In genomic region chr11:108010465-108010864, GRCm38 (mm10) we compare ENCODE assay signal across 15 mouse cellular contexts.
DNase-seq lines count a peak whose midpoint lies in the region; ATAC-seq and TF ChIP-seq lines count a peak whose summit lies in the region.
"Had no signal": no experiment of that assay in that cellular context is flagged by ENCODE, and none has a peak within 500 bp of the region (broad histone marks: within the 10 kb centered on the region; RNA-seq: fewer than 3 reads in every experiment).

No protein-coding gene starts in this region.

- DNase-seq in kidney, adult 9 months: peak; percentile 17
- no peak for DNase-seq in kidney, postnatal 4 days
- DNase-seq in midbrain, postnatal 0 days (ENCODE audit: low spot score): no peak
- DNase-seq in MEL (ENCODE audit: low read depth, low spot score): peak; percentile 62
- DNase-seq in ovary, adult 18-20 months (ENCODE audit: low spot score): no peak
- DNase-seq: gastrocnemius, postnatal 36 days; heart, postnatal 10 days; kidney, adult 8-10 months; layer of hippocampus, postnatal 36 days; right cerebral cortex, postnatal 4 days had no signal

- no peak for TF ChIP-seq POLR2A in MEL (IDR thresholded peaks at IDR 0.05; ENCODE audit: control insufficient read depth in 1 of 2, insufficient read depth in 1 of 2, low read depth in 1 of 2, low read length in 2 of 2, poor library complexity in 1 of 2)

- no peaks in the 10 kb centered on the region for H3K27me3 ChIP-seq in midbrain, postnatal 0 days (ENCODE audit: insufficient read depth, low read length)
- H3K27me3 ChIP-seq in midbrain, embryonic 16.5 days (ENCODE audit: control insufficient read depth, insufficient read depth, low read depth, low read length): no peaks in the 10 kb centered on the region
- H3K27me3 ChIP-seq in MEL (ENCODE audit: control insufficient read depth in 1 of 2, insufficient read depth in 2 of 2, low read length in 2 of 2): no peaks in the 10 kb centered on the region
- H3K27me3 ChIP-seq: liver, embryonic 15.5 days; midbrain, embryonic 15.5 days had no signal

- H3K9ac ChIP-seq in midbrain, postnatal 0 days (replicated peaks; ENCODE audit: low read length, poor library complexity, severe bottlenecking): no peak overlapping the region
- no peak overlapping the region for H3K9ac ChIP-seq in midbrain, embryonic 16.5 days (ENCODE audit: low read depth, low read length)
- no peak overlapping the region for H3K9ac ChIP-seq in MEL (ENCODE audit: control insufficient read depth, low read depth, low read length, poor library complexity, severe bottlenecking)
- H3K9ac ChIP-seq: liver, embryonic 15.5 days; midbrain, embryonic 15.5 days had no signal

- H3K4me2 ChIP-seq in midbrain, postnatal 0 days (ENCODE audit: low read depth, low read length, poor library complexity, severe bottlenecking): no peak overlapping the region
- no peak overlapping the region for H3K4me2 ChIP-seq in midbrain, embryonic 16.5 days (ENCODE audit: low read length)
- H3K4me2 ChIP-seq: liver, embryonic 15.5 days; midbrain, embryonic 15.5 days had no signal

- ATAC-seq in midbrain, postnatal 0 days (ENCODE audit: low FRiP score): no peak
- no peak for ATAC-seq in midbrain, embryonic 16.5 days
- ATAC-seq in megakaryocyte, adult 5-6 weeks (ENCODE audit: poor library complexity, severe bottlenecking): 0 out of 2 replicates have a peak, but pooled peaks have one; percentile 47
- no peak for ATAC-seq in monocyte, adult 5-6 weeks (replicated peaks; ENCODE audit: insufficient number of reproducible peaks, low FRiP score, low TSS enrichment, poor library complexity, severe bottlenecking)
- ATAC-seq: midbrain, embryonic 15.5 days had no signal

- no peaks in the 10 kb centered on the region for H3K4me1 ChIP-seq in midbrain, postnatal 0 days (ENCODE audit: insufficient read depth, low read length)
- H3K4me1 ChIP-seq in midbrain, embryonic 16.5 days (ENCODE audit: control insufficient read depth, insufficient read depth, low read length): no peaks in the 10 kb centered on the region
- peaks cover 0 to 6% of the 10 kb centered on the region in 2 experiments for H3K4me1 ChIP-seq in MEL (ENCODE audit: control insufficient read depth in 1 of 2, insufficient read depth in 2 of 2, low read length in 2 of 2)
- H3K4me1 ChIP-seq: liver, embryonic 15.5 days; midbrain, embryonic 15.5 days had no signal

- no peaks in the 10 kb centered on the region for H3K79me2 ChIP-seq in MEL (ENCODE audit: control insufficient read depth, insufficient read depth, low read length, poor library complexity)

- peak; percentile 92 for TF ChIP-seq RAD21 in MEL (IDR thresholded peaks at IDR 0.05; ENCODE audit: low read depth, low read length)

- no peak for TF ChIP-seq EP300 in MEL (IDR thresholded peaks at IDR 0.05; ENCODE audit: low read depth in 1 of 2, low read length in 2 of 2)

- TF ChIP-seq CTCF in midbrain, postnatal 0 days (IDR thresholded peaks at IDR 0.05): peak; percentile 69
- TF ChIP-seq CTCF in MEL (IDR thresholded peaks at IDR 0.05 in 2 of 3, conservative IDR thresholded peaks at IDR 0.05 in 1 of 3; ENCODE audit: control insufficient read depth in 1 of 3, insufficient read depth in 1 of 3, low read depth in 2 of 3, low read length in 3 of 3, poor library complexity in 1 of 3, severe bottlenecking in 1 of 3): peak; percentile 54 to 91 (median 70)

- no peak overlapping the region for H3K27ac ChIP-seq in midbrain, postnatal 0 days (ENCODE audit: low read depth, low read length)
- H3K27ac ChIP-seq in midbrain, embryonic 16.5 days (ENCODE audit: low read length): no peak overlapping the region
- no peak overlapping the region for H3K27ac ChIP-seq in MEL (ENCODE audit: control insufficient read depth, low read depth, low read length)
- H3K27ac ChIP-seq: liver, embryonic 15.5 days; midbrain, embryonic 15.5 days had no signal

- H3K36me3 ChIP-seq in midbrain, postnatal 0 days (ENCODE audit: insufficient read depth, low read length): 0 out of 2 replicates have a peak, but pooled peaks cover 6% of the 10 kb centered on the region
- no peaks in the 10 kb centered on the region for H3K36me3 ChIP-seq in midbrain, embryonic 16.5 days (ENCODE audit: control insufficient read depth, insufficient read depth, low read length)
- peaks cover 0 to 4% of the 10 kb centered on the region in 2 experiments; a peak in 2 of 4 replicates for H3K36me3 ChIP-seq in MEL (ENCODE audit: control insufficient read depth in 1 of 2, insufficient read depth in 2 of 2, low read length in 2 of 2)
- H3K36me3 ChIP-seq: liver, embryonic 15.5 days; midbrain, embryonic 15.5 days had no signal

- H3K9me3 ChIP-seq in midbrain, postnatal 0 days (ENCODE audit: low read length): no peaks in the 10 kb centered on the region
- no peaks in the 10 kb centered on the region for H3K9me3 ChIP-seq in midbrain, embryonic 16.5 days (replicated peaks; ENCODE audit: control insufficient read depth, low read length, poor library complexity, severe bottlenecking)
- H3K9me3 ChIP-seq in MEL (replicated peaks; ENCODE audit: insufficient read depth, low read length): no peaks in the 10 kb centered on the region
- H3K9me3 ChIP-seq: liver, embryonic 15.5 days; midbrain, embryonic 15.5 days had no signal

- whole genome bisulfite sequencing in midbrain, postnatal 0 days: 75% methylated on average over 4 of the region's 4 CpGs
- 79% methylated on average over 4 of the region's 4 CpGs for WGBS in midbrain, embryonic 16.5 days

- no peak overlapping the region for H3K4me3 ChIP-seq in midbrain, postnatal 0 days (ENCODE audit: low read depth, low read length)
- no peak overlapping the region for H3K4me3 ChIP-seq in midbrain, embryonic 16.5 days (ENCODE audit: low read depth, low read length)
- no peak overlapping the region for H3K4me3 ChIP-seq in MEL (ENCODE audit: control insufficient read depth in 1 of 2, insufficient read depth in 1 of 2, low read depth in 2 of 2, low read length in 2 of 2)
- H3K4me3 ChIP-seq: liver, embryonic 15.5 days; midbrain, embryonic 15.5 days had no signal

TF ChIP-seq in MEL, 35 proteins besides CTCF, POLR2A, EP300 and RAD21:
- TF ChIP-seq ZC3H11A (IDR thresholded peaks at IDR 0.05; ENCODE audit: low read depth, low read length) (peak; percentile 93), SMC3 (IDR thresholded peaks at IDR 0.05; ENCODE audit: low read depth, low read length) (peak; percentile 96), SIN3A (IDR thresholded peaks at IDR 0.05; ENCODE audit: low read length) (no peak)

Comparison
In these comparisons a context has a peak if more than half of its experiments do, and no peak if none do; other contexts are left out.
1. DNase-seq: peak in kidney, adult 9 months (single experiment) and MEL (single experiment); none in kidney, postnatal 4 days (0 of 2), midbrain, postnatal 0 days (single experiment) and ovary, adult 18-20 months (single experiment).